Mouse (Mus musculus) G1E-ER4 (cell line): ENCODE data around the gene Foxn1. TPM values are rescaled to one million over a fixed set of nuclear protein-coding genes. Genes with fewer than 3 reads are reported as not detected.

Experiments
- GATA1 ChIP-seq: IDR thresholded peaks from one replicate; pipeline ENCODE4 v1.8.0; 2012; ENCODE audit warnings: low read length, inconsistent platforms
- polyA plus RNA-seq: library from polyadenylated mRNA; stranded (reverse); fragments of >175 nt; gene quantifications from 2 replicates; pipeline ENCODE4 v1.2.3, GENCODE M21; 2012

Gene Foxn1
- polyA plus RNA-seq, 1 experiment, result not detected

DNA sequence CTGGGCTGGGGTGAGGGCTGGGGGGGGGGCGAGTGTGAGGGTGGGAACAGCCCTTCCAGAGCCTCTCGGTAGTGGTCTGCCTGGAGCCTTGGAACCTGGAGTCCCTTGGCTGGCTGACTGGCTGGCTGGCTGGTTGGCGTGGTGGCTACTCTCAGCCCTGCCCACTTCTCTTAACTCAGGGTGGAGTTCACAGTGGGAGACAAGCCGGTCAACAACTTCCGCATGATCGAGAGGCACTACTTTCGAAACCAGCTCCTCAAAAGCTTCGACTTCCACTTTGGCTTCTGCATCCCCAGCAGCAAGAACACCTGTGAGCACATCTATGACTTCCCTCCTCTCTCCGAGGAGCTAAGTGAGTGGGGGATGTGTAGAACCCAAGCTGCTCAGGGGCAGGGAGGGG lies 38.5 kb downstream of the Foxn1 start:
- TF ChIP-seq GATA1, result no peak

DNA sequence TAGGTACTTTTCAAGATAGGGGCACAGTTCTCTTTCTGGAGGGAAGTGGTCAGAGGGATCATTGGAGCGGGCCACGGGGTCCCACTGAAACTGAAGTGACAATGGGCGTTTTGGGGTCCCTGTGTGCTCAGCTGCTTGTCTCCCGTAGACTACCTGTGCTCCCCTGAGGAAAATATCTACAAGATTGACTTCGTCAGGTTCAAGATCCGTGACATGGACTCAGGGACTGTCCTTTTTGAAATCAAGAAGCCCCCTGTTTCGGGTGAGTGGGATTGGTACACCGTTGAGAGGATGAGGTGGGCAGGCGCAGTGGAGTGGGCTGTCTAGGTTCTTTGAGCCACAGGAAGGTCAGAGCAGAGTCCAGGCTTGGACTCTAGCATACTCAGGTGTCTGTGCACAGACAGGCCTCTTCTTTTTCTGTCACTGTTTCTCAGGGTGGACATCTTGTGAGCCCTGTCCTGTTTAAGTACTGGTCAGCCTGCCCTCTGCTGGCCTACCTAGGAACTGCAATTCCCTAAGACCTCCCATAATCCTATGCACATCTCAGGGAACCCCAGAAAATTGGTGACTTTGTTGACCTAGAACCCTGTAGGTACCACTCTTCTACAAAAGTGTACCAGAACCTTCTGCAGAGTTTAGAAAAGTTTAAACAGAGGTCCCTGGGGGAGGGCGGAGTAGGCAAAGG lies 39.1 kb downstream of the Foxn1 start:
- no peak for TF ChIP-seq GATA1

DNA sequence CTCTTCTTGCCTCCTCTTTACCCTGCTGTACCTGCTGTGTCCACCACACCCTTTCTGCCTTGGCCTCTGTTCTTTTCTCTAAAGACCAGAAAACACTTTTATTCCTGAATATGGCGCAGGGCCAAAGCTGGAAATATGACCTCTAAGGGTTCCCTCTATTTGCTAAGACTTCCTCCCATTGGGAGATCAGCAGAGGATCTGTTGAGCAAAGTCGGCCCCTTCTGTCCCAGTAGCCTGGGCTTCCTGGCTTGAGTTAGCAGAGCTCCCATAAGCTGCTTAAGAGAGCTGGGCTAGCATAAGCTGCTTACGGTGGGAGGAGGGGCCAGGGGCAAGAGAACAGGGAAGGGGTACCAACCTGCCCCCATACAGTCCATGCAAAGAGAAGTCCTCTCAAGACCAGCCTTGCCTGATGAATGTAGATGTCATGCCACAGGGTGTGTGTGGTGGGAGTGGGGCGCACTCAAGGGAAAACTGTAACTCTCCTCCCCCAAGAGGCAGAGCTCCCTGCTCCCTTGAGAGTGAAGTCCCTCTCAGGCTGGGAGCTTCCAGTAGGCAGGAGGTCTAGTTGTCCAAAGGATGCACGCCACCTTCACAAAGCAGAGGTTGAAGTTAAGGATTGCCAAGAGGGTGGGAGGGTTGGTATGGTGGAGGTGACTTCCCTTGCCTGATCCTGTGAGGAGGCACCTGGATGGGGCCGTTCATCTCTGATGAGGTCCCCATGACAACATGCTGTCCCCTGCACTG lies 39.9 kb downstream of the Foxn1 start:
- no peak for TF ChIP-seq GATA1

DNA sequence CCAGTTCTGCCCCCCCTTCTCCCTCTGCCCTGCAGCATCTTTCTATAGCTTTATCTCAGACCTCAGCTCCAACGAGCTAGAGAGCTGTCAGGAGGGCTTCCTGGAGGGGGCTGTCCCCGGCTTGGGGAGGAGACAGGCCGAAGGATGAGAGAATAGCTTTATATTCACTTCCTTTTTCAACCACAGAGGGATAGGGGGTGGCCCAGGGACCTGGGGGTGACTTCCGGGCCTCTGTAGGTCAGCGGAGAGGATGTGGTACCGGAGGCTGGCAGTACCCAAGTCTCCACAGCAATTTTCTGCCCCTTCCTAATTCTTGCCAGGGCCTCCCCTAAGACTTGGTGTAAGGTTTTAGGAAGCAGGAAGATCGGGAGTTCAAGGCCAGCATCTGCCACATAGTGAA lies 40.6 kb downstream of the Foxn1 start:
- no peak for TF ChIP-seq GATA1

- no peak for TF ChIP-seq GATA1
Observed at GRCm38 (mm10) chr11:78344890-78345715, 41.3 kb downstream of the Foxn1 start.

DNA sequence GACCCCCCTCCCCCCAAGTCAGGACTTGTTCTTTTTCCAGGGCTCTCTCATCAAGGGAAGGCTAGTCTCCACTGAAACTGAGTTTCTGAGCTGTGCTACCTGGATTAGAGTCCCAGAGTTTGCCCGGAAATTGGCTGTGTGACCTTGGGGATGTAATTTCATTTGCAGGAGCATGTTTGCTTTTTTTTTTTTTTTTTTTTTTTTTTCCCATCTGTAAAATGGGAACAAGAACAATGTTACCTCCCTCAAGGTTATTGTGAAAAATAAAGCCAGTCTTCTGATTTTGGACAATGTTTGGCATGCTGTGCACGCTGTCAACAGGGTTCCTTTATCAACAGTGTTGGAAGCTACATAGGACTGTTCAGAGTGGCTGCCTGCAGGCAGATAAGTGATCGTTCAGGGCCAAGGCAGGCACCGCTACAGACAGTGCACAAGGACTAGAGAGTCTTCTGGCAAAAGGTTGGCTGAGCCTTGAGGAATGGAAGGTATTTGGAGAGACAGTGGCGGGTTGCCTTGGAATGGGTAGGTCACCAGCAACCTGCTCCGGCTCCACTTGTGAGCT lies 41.9 kb downstream of the Foxn1 start:
- TF ChIP-seq GATA1, result no peak

GRCm38 (mm10) chr11:78343381-78344327 lies 42.7 kb downstream of the Foxn1 start, which contains the start of gene Unc119:
Unc119 (plus strand) TSS chr11:78343482.
- no peak for TF ChIP-seq GATA1

- TF ChIP-seq GATA1, result no peak
Observed at GRCm38 (mm10) chr11:78341702-78342101, 44.7 kb downstream of the Foxn1 start.

DNA sequence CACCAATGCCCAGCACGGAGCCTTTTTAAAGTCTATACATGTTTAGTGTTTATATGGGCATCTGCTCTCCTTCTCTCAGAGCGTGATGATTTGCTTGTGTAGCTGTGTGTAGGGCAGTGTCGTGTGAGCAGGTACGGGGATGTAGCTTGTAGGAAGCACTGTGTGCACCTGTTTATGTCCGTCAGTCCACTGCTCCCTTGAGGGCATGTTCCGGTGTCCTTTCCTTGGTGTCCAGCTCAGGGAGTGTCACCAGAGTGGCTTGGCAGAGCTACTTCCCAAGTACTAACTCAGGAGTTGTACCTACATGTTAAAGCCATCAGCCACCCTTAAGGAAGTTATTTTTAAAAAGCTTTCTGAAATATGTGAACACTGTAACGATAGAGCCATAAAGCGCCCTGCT lies 49.3 kb downstream of the Foxn1 start:
- no peak for TF ChIP-seq GATA1

DNA sequence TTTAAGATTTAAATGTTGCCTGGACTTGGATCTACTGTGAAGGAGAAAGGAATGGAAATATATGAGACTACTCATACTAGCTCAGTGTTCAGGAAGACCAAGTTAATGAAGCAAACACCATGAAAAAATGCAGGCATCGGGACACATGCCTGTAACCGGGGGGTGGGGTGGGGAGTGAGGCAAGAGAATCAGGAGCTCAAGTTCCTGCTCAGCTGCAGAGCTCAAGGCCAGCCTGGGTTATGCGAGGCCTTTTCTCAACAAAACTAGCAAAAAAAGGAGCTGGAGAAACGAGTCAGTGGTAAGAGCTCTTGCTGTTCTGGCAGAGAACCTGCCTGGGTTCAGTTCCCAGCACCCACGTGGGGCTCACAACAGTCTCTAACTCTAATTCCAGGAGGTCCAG lies 52.4 kb downstream of the Foxn1 start:
- no peak for TF ChIP-seq GATA1

GRCm38 (mm10) chr11:78332676-78333075 lies 53.7 kb downstream of the Foxn1 start:
- no peak for TF ChIP-seq GATA1

- no peak for TF ChIP-seq GATA1
Observed at GRCm38 (mm10) chr11:78328512-78329056, 57.8 kb downstream of the Foxn1 start.

DNA sequence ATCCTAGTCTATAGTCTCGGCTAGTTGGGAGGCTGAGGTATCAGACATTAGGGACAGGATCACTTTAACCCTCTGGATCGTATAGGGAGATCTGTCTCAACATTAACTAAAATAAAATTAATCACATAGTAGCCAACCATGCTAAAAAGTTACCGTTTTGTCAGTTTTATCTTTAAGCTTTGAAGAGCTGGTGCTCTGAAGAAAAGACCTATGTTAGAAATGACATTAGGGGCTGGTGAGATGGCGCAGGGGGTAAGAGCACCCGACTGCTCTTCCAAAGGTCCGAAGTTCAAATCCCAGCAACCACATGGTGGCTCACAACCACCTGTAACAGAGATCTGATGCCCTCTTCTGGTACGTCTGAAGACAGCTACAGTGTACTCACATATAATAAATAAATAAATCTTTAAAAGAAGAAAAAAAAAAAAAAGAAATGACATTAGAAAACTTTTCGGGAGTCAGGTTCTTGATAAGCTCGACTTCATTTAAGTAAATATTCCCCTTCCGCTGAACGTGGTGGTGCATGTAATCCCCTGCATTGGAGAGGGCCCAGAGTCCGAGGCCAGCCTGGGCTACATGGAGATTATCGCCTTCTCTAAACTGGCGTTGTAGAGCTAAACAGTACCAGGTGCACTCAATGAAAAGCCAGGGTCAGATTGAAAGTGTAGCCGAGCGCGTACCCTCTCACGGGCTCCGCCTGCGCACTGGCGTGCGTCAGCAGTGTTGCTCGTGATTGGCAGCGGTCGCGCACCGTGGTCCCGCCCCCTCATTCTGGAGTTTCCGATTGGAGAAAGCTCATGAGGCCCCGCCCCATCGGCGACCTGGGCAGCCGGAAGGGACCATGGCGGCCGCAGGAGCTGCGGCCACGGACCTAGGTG lies 58.5 kb downstream of the Foxn1 start, which contains the start of gene Pigs:
Pigs (plus strand) TSS at position 782 of the 878 bp plus-strand sequence.
- no peak for TF ChIP-seq GATA1
